Mouse (Mus musculus): Measurements from ENCODE around the gene Gm12830. TPM values are rescaled to one million over a fixed set of nuclear protein-coding genes. Genes with fewer than 3 reads are reported as not detected.

Gm12830 gene
- polyA plus RNA-seq, 1 experiment = not detected

GRCm38 (mm10) chr4:114804096-114804495 lies 17.4 kb upstream of the Gm12830 start:
- Histone ChIP-seq H3K27ac (ENCODE audit: insufficient read depth, low read depth, low read length) (no peak overlapping the region), H3K4me3 (ENCODE audit: low read depth, low read length) (no peak overlapping the region), H3K4me1 (ENCODE audit: control insufficient read depth, insufficient read depth, insufficient read length, low read length) (no peaks in the 10 kb centered on the region), H3K27me3 (ENCODE audit: control insufficient read depth, insufficient read depth, low read length) (no peaks in the 10 kb centered on the region), H3K36me3 (ENCODE audit: control insufficient read depth, insufficient read depth, low read length) (no peaks in the 10 kb centered on the region)
- WGBS = 61% methylated on average over 5 of the region's 5 CpGs
- TF ChIP-seq CTCF (IDR thresholded peaks at IDR 0.05; ENCODE audit: extremely low read depth, insufficient read length, insufficient replicate concordance, low read depth, low read length) = no peak
- no peak for TF ChIP-seq POLR2A (IDR thresholded peaks at IDR 0.05; ENCODE audit: low read depth, low read length)

GRCm38 (mm10) chr4:114818963-114819702 lies 2.4 kb upstream of the Gm12830 start:
- WGBS = 50% methylated on average over 9 of the region's 9 CpGs
- no peaks in the 10 kb centered on the region for H3K36me3 ChIP-seq (ENCODE audit: control insufficient read depth, insufficient read depth, low read length)

GRCm38 (mm10) chr4:114834770-114835581 lies 13.5 kb downstream of the Gm12830 start:
- H3K27ac ChIP-seq (ENCODE audit: insufficient read depth, low read depth, low read length) = no peak overlapping the region
- H3K4me1 ChIP-seq (ENCODE audit: control insufficient read depth, insufficient read depth, insufficient read length, low read length) = no peaks in the 10 kb centered on the region; the same call in 1 of the 2 replicates
- TF ChIP-seq CTCF (IDR thresholded peaks at IDR 0.05; ENCODE audit: extremely low read depth, insufficient read length, insufficient replicate concordance, low read depth, low read length) (no peak), POLR2A (IDR thresholded peaks at IDR 0.05; ENCODE audit: low read depth, low read length) (no peak)
- no peaks in the 10 kb centered on the region for H3K36me3 ChIP-seq (ENCODE audit: control insufficient read depth, insufficient read depth, low read length)
- WGBS = 28% methylated on average over 10 of the region's 10 CpGs
- H3K27me3 ChIP-seq (ENCODE audit: control insufficient read depth, insufficient read depth, low read length) = no peaks in the 10 kb centered on the region
- no peak overlapping the region for H3K4me3 ChIP-seq (ENCODE audit: low read depth, low read length)

More at GRCm38 (mm10) chr4:114818963-114819702, 2.4 kb upstream of the Gm12830 start:
- peaks cover 2% of the 10 kb centered on the region for H3K4me1 ChIP-seq (ENCODE audit: control insufficient read depth, insufficient read depth, insufficient read length, low read length)
- TF ChIP-seq CTCF (IDR thresholded peaks at IDR 0.05; ENCODE audit: extremely low read depth, insufficient read length, insufficient replicate concordance, low read depth, low read length) (no peak), POLR2A (IDR thresholded peaks at IDR 0.05; ENCODE audit: low read depth, low read length) (no peak)
- no peaks in the 10 kb centered on the region for H3K27me3 ChIP-seq (ENCODE audit: control insufficient read depth, insufficient read depth, low read length)
- H3K4me3 ChIP-seq (ENCODE audit: low read depth, low read length) = no peak overlapping the region
- H3K27ac ChIP-seq (ENCODE audit: insufficient read depth, low read depth, low read length) = no peak overlapping the region

- H3K27me3 ChIP-seq (ENCODE audit: control insufficient read depth, insufficient read depth, low read length) = peaks cover 10% of the 10 kb centered on the region
- peaks cover 4% of the 10 kb centered on the region; the same call in 1 of the 2 replicates for H3K4me1 ChIP-seq (ENCODE audit: control insufficient read depth, insufficient read depth, insufficient read length, low read length)
- no peak overlapping the region for H3K4me3 ChIP-seq (ENCODE audit: low read depth, low read length)
- 76% methylated on average over 9 of the region's 9 CpGs for WGBS
- H3K36me3 ChIP-seq (ENCODE audit: control insufficient read depth, insufficient read depth, low read length) = no peaks in the 10 kb centered on the region
- TF ChIP-seq POLR2A (IDR thresholded peaks at IDR 0.05; ENCODE audit: low read depth, low read length) (no peak), CTCF (IDR thresholded peaks at IDR 0.05; ENCODE audit: extremely low read depth, insufficient read length, insufficient replicate concordance, low read depth, low read length) (no peak)
- H3K27ac ChIP-seq (ENCODE audit: insufficient read depth, low read depth, low read length) = no peak overlapping the region
These were observed 19.9 kb downstream of the Gm12830 start for GRCm38 (mm10) chr4:114841336-114841920.

GRCm38 (mm10) chr4:114842376-114842960 lies 20.9 kb downstream of the Gm12830 start:
- TF ChIP-seq POLR2A (IDR thresholded peaks at IDR 0.05; ENCODE audit: low read depth, low read length) = no peak
- no peak for TF ChIP-seq CTCF (IDR thresholded peaks at IDR 0.05; ENCODE audit: extremely low read depth, insufficient read length, insufficient replicate concordance, low read depth, low read length)
- H3K36me3 ChIP-seq (ENCODE audit: control insufficient read depth, insufficient read depth, low read length) = no peaks in the 10 kb centered on the region
- H3K4me1 ChIP-seq (ENCODE audit: control insufficient read depth, insufficient read depth, insufficient read length, low read length) = peaks cover 4% of the 10 kb centered on the region; the same call in 1 of the 2 replicates
- peaks cover 10% of the 10 kb centered on the region for H3K27me3 ChIP-seq (ENCODE audit: control insufficient read depth, insufficient read depth, low read length)
- H3K27ac ChIP-seq (ENCODE audit: insufficient read depth, low read depth, low read length) = no peak overlapping the region
- H3K4me3 ChIP-seq (ENCODE audit: low read depth, low read length) = no peak overlapping the region
- 32% methylated on average over 9 of the region's 11 CpGs for WGBS

GRCm38 (mm10) chr4:114843097-114843721 lies 21.7 kb downstream of the Gm12830 start:
- no peaks in the 10 kb centered on the region for H3K36me3 ChIP-seq (ENCODE audit: control insufficient read depth, insufficient read depth, low read length)
- H3K4me1 ChIP-seq (ENCODE audit: control insufficient read depth, insufficient read depth, insufficient read length, low read length) = peaks cover 4% of the 10 kb centered on the region; the same call in 1 of the 2 replicates
- no peak overlapping the region for H3K27ac ChIP-seq (ENCODE audit: insufficient read depth, low read depth, low read length)
- TF ChIP-seq CTCF (IDR thresholded peaks at IDR 0.05; ENCODE audit: extremely low read depth, insufficient read length, insufficient replicate concordance, low read depth, low read length) (no peak), POLR2A (IDR thresholded peaks at IDR 0.05; ENCODE audit: low read depth, low read length) (no peak)
- peaks cover 10% of the 10 kb centered on the region for H3K27me3 ChIP-seq (ENCODE audit: control insufficient read depth, insufficient read depth, low read length)
- peak overlapping the region; percentile 1 for H3K4me3 ChIP-seq (ENCODE audit: low read depth, low read length)
- WGBS = 3% methylated on average over 51 of the region's 51 CpGs
